Mouse (Mus musculus): ENCODE data around the gene Ms4a18.

GRCm38 (mm10) chr19:10970457-10970856, 47.4 kb downstream of the Ms4a18 start:
- TF ChIP-seq CTCF (IDR thresholded peaks at IDR 0.05; ENCODE audit: borderline replicate concordance, insufficient read depth, low read length) (no peak), POLR2A (IDR thresholded peaks at IDR 0.05; ENCODE audit: low read depth, low read length) (no peak)
